Mouse (Mus musculus): Measurements from ENCODE around the gene Pgk2.
"Not testable (repeated sequence)": the region's sequence is repeated elsewhere in the genome, so short reads cannot be mapped to it uniquely, and the experiment has no call there.

The Pgk2 gene

DNA sequence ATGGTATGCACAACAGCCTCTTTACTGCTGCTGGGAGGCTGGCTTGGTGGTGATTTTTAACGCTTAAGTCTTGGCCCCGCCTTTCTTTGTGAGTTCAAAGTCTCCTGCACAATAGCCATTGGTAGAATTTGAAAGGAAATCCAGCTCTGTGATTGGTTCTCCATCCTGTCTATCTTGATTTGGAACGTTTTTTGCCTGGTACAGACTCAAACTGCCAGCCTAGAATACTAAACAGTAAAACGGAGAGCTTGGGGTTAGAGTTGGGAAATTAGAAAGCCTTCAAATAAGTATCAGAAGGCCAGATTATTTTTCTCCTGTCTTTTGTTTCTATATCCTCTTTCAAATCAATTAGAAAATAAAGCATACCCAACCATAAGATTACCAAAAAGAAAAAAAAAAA lies at the start of gene Pgk2:
Gene Pgk2 (minus strand): TSS at position 101 of the 400 bp plus-strand sequence.
- no peak for DNase-seq (ENCODE audit: low spot score)

DNA sequence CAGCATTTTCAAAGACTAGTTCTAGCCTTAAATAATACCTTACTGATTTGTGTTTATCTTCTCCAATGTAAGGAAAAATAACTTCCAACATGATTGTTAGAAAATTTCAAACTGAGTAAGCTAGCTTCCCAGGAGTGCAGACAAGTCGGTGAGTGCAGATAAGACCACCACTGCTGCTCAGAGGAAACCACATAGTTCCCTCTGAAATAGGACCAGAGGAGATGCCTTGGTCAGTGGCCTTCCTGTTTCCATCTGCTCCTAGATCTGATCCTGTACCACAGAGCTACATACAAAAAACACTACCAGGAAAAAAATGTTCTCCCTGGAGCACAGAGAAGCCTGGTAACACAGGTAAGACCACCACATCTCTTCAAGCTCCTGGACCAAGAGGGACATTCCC lies 44.0 kb upstream of the Pgk2 start:
- no peak for DNase-seq (ENCODE audit: low spot score)

DNA sequence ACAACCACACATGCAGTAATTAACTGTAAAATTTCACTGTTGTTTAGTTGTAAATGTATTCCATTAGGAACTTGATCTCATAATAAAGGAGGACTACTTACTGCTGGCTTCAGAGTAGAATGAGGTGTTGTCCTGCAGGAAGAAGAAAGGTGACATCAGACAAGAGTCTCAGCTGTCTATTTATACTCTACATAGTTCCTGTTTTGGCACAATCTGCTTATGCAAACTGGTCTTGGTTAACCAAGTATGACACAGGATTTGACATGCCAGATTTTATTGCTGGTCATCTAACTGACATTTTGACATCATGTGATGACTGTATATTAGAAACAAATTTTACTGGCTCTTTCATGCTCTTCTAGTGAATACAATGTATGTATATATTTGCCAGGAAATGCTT lies 33.7 kb upstream of the Pgk2 start, which contains the start of gene Crisp3:
Gene Crisp3 (minus strand): TSS at position 154 of the 400 bp plus-strand sequence.
- no peak for DNase-seq (ENCODE audit: low spot score)

DNA sequence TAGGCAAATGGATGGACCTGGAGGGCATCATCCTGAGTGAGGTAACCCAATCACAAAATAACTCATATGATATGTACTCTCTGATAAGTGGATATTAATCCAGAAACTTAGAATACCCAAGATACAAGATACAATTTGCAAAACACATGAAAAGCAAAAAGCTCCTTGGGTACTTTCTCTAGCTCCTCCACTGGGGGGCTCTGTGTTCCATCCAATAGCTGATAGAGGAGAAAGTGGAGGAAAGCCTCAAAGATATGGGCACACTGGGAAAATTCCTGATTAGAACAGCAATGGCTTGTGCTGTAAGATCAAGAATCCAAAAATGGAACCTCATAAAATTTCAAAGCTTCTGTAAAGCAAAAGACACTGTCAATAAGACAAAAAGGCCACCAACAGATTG lies 6.6 kb downstream of the Pgk2 start:
- DNase-seq (ENCODE audit: low spot score), result not testable (repeated sequence)

DNA sequence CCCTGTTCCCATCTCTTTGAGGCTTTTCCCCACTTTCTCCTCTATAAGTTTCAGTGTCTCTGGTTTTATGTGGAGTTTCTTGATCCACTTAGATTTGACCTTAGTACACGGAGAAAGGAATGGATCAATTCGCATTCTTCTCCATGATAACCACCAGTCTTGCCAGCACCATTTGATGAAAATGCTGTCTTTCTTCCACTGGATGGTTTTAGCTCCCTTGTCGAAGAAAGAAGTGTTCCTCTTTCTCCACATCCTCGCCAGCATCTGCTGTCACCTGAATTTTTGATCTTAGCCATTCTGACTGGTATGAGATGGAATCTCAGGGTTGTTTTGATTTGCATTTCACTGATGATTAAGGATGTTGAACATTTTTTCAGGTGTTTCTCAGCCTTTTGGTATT lies 18.2 kb downstream of the Pgk2 start:
- not testable (repeated sequence) for DNase-seq (ENCODE audit: low spot score)

DNA sequence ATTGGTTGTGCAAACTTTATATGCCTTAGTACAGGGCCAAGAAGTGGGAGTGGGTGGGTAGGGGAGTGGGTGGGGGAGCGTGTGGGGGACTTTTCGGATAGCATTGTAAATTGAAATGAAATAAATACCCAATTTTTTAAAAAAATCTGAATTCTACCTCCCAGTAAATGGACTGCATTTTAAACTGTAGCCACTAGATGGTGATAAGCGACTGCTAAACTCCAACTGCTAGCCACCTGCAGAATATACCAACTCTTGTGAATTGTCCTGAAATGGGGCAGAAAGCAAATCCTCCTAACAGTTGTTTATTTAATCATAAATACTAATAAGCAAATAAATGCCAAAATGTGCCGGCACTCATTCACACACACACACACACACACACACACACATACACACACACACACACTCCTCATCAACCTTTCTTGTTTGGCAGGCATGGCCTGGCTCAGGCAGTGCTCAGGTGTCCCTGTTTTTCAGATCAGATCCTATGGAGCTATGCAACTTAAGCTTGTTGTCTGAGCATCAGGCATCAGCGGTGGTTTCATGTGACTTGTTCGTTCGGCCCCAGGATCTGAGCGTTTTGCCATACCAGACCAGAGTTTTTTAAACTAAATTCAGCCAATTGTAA lies 50.6 kb downstream of the Pgk2 start:
- DNase-seq (ENCODE audit: low spot score), result not testable (repeated sequence)
